9 mouse cellular contexts compared by ENCODE assay signal in genomic region chr8:88576351-88577142, GRCm38 (mm10). TPM values are rescaled to one million over a fixed set of nuclear protein-coding genes. Genes with fewer than 3 reads are reported as not detected.
DNase-seq lines count a peak whose midpoint lies in the region; ATAC-seq lines count a peak whose summit lies in the region.
"Had no signal": no experiment of that assay in that cellular context is flagged by ENCODE, and none has a peak within 500 bp of the region (broad histone marks: within the 10 kb centered on the region; RNA-seq: fewer than 3 reads in every experiment).

No protein-coding gene starts in this region.

- H3K4me2 ChIP-seq in heart, embryonic 13.5 days, result no peak overlapping the region
- H3K4me2 ChIP-seq in limb, embryonic 12.5 days, result no peak overlapping the region

- no peaks in the 10 kb centered on the region for H3K9me3 ChIP-seq in heart, embryonic 13.5 days
- H3K9me3 ChIP-seq in limb, embryonic 12.5 days, result no peaks in the 10 kb centered on the region

- no peak for ATAC-seq in heart, embryonic 13.5 days (ENCODE audit: extremely low read depth, insufficient number of reproducible peaks, low FRiP score, low TSS enrichment)
- no peak for ATAC-seq in limb, embryonic 12.5 days (ENCODE audit: insufficient number of reproducible peaks, insufficient read depth, low FRiP score, low TSS enrichment, low read depth)
- ATAC-seq in cerebellum, adult (ENCODE audit: insufficient number of reproducible peaks, low FRiP score, low TSS enrichment), result no peak

- peaks cover 88% of the 10 kb centered on the region for H3K4me1 ChIP-seq in heart, embryonic 13.5 days
- H3K4me1 ChIP-seq in limb, embryonic 12.5 days (replicated peaks), result peaks cover 25% of the 10 kb centered on the region

- WGBS in heart, embryonic 13.5 days, result 51% methylated on average over 10 of the region's 10 CpGs
- WGBS in limb, embryonic 12.5 days, result 86% methylated on average over 10 of the region's 10 CpGs

- peak overlapping the region; percentile 55; the same call in 1 of the 2 replicates for H3K9ac ChIP-seq in heart, embryonic 13.5 days
- H3K9ac ChIP-seq in limb, embryonic 12.5 days (replicated peaks), result no peak overlapping the region

- no peaks in the 10 kb centered on the region for H3K27me3 ChIP-seq in heart, embryonic 13.5 days (replicated peaks)
- H3K27me3 ChIP-seq in limb, embryonic 12.5 days, result no peaks in the 10 kb centered on the region; the same call in 1 of the 2 replicates

- peak overlapping the region; percentile 75 for H3K27ac ChIP-seq in heart, embryonic 13.5 days (replicated peaks)
- peak overlapping the region; percentile 53 for H3K27ac ChIP-seq in limb, embryonic 12.5 days

- H3K36me3 ChIP-seq in heart, embryonic 13.5 days, result peaks cover 3% of the 10 kb centered on the region; the same call in 1 of the 2 replicates
- H3K36me3 ChIP-seq in limb, embryonic 12.5 days, result peaks cover 38% of the 10 kb centered on the region

- no peak overlapping the region for H3K4me3 ChIP-seq in heart, embryonic 13.5 days
- no peak overlapping the region for H3K4me3 ChIP-seq in limb, embryonic 12.5 days (replicated peaks)

- peak; percentile 53 for DNase-seq in adrenal gland, postnatal 10 days
- no peak for DNase-seq in adrenal gland, adult 18-20 months (ENCODE audit: low spot score in 2 of 2)
- peak; percentile 57 for DNase-seq in adrenal gland, postnatal 14 days
- DNase-seq in right cerebral cortex, postnatal 25 days, result peak; percentile 67
- DNase-seq in cerebellum, postnatal 25 days, result no peak

RNA-seq across cellular contexts. Expression of gene Nkd1, which starts 55.4 kb away (rescaled TPM):
- 10 to 100 TPM; 35.3 to 40.0 TPM for total RNA-seq in adrenal gland, postnatal 10 days (2021)
- total RNA-seq in adrenal gland, adult 18-20 months (2021), result 10 to 100 TPM; 29.0 to 33.1 TPM
- 40.7 and 46.1 TPM in 2 replicates for total RNA-seq in adrenal gland, postnatal 14 days (2021)
- 16.1 and 18.6 TPM in 2 replicates for polyA plus RNA-seq in heart, embryonic 13.5 days (2015; fragmentation: Nextera tagmentation; extraction: Ambion mirVana)
- 64.0 and 72.1 TPM in 2 replicates for polyA plus RNA-seq in limb, embryonic 12.5 days (2016; fragmentation: Nextera tagmentation; extraction: Ambion mirVana)
- total RNA-seq: neutrophil, adult 5-6 weeks had no signal

RNA-seq across cellular contexts. Expression of gene Snx20, which starts 59.4 kb away (rescaled TPM):
- 1 to 10 TPM; 2.5 to 2.7 TPM for total RNA-seq in adrenal gland, postnatal 10 days (2021)
- 1 to 10 TPM; 1.8 to 2.5 TPM for total RNA-seq in adrenal gland, adult 18-20 months (2021)
- 1.0 and 5.4 TPM in 2 replicates for total RNA-seq in adrenal gland, postnatal 14 days (2021)
- 1.6 and 1.8 TPM in 2 replicates for polyA plus RNA-seq in heart, embryonic 13.5 days (2015; fragmentation: Nextera tagmentation; extraction: Ambion mirVana)
- 0.97 and 1.7 TPM in 2 replicates for polyA plus RNA-seq in limb, embryonic 12.5 days (2016; fragmentation: Nextera tagmentation; extraction: Ambion mirVana)

Comparison
In these comparisons a context has a peak if more than half of its experiments do, and no peak if none do; other contexts are left out.
1. DNase-seq: peak in adrenal gland, postnatal 10 days (single experiment), adrenal gland, postnatal 14 days (single experiment) and right cerebral cortex, postnatal 25 days (single experiment); none in adrenal gland, adult 18-20 months (0 of 2) and cerebellum, postnatal 25 days (0 of 2).